Mouse (Mus musculus): ENCODE measurements at regions not wholly inside any gene's neighbourhood (a gene's known extent, or its start where the extent isn't known, plus 50 kb on each side); places are given as distances from the start of the nearest gene placed in this dataset.

DNA sequence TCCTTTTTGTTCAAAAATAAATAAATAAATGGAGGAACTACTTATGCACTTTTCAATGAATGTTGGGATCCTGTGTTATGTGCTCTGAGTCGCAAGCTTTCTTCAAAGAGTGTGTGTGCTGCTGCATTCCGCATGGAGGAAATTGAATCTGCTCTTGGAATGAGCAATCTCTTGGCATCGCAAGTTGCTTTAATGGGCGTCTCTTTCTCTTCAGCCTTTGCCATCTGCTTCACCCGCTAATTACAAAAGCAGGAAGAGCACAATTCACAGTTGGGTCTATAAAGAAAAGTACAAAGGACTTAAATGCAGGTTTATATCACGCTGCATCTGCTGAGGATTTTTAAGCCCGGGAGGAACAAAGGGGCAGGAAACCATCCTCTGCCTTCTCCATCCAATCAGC lies 272.5 kb upstream of the Lrig3 start:
- intact Hi-C loops (cut with DNase I): no loop called here
- peak in 1 of 2 experiments; percentile 37 for DNase-seq (ENCODE audit: low spot score in 2 of 2)

DNA sequence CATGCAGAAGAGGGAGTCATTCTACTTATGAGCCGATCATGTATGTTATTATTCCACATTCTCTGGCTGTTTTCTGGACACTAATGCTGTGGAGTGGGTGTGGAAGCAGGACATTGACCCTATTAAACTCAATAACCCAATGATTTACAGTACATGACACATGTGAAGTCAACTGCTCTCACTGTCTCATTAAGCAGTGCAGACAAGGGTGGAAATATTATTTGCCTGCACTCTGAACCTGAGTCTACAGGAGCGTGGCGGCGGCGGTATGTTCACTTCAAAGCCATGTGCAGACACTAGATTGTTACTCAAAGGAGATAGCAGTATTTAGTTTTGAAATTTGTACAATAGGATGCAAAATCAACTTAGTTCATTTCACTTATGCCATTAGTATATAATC lies 269.8 kb upstream of the Lrig3 start:
- DNase-seq (ENCODE audit: low spot score in 2 of 2): no peak
- intact Hi-C loops (cut with DNase I): no loop called here

DNA sequence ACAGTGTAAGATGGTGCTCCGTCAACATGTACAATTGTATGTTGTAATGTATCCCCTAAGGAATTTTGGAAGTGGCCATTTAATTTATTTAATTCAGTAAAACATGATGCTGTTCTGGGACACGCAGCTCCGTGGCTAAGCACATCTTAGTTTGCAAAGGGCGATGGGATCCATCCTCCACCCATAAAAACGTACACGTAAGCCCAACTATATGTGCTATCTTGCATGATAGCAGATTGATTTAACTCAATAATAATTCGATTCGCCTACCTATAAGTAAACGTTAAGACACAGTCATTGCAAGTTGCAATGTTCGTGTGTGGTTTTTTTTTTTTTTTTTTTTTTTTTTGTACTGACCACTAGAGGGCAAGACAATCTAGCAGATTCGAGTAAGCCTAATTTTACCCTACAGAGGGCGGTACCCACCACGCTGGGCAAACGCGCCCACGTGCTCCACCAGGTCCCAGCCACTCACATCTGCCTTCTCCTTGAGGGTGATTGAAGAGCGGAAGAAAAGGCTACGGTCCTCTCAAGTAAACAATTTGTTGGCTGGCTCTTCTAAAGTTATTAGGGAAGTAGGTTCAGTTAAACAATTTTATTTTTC lies 240.8 kb upstream of the Lrig3 start:
- intact Hi-C loops (cut with DNase I): loop anchor here (2.0 to 10.0 kb wide), 3 partner anchors 270 to 810 kb away; no protein-coding TSS in a partner anchor
- DNase-seq (ENCODE audit: low spot score in 2 of 2): peak; percentile 53 to 83

DNA sequence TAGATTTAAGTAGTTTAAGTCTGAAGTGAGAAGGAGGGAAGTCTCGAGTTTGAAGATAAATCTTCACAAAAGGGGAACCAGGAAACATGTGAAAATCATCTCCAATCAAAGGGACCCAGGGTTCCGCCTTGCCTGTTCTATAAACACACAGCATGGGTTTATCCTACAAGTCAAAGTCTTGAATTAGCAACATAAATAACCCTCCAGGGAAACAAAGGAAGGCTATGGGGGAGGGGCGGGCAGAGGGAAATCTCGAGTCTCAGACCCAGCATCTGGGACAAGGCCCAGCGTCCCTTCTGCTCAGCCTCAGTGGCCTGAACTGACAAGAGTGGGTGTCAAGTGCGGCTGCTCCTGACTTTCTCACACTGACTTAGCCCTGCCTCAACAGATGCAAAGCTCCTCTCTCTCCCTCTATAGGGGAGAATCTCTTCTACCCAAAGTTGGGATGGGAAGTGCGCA lies 240.3 kb upstream of the Lrig3 start:
- DNase-seq (ENCODE audit: low spot score in 2 of 2): no peak
- intact Hi-C loops (cut with DNase I): loop anchor here (2.0 to 10.0 kb wide), 3 partner anchors 269 to 809 kb away; no protein-coding TSS in a partner anchor

DNA sequence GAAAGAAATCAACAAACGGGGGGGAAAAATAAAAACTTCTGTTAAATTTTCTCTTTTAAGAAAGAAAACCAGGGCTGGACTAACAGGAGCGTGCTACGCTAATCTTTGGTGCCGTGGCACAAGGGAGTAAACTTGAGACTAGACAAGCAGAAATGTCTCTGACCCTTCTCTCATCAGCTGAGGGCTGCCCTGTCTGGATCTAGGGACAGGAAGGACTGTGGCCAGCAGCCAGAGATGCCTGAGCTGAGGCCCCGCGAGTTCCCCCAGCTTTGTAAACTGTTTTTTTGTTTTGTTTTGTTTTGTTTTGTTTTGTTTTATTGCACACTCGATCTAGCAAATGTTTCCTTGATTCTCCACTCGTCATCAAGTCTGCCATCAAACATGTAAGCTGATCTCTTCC lies 239.4 kb upstream of the Lrig3 start:
- DNase-seq (ENCODE audit: low spot score in 2 of 2): no peak
- intact Hi-C loops (cut with DNase I): loop anchor here (10.0 kb wide), 2 partner anchors 268 to 808 kb away; no protein-coding TSS in a partner anchor

DNA sequence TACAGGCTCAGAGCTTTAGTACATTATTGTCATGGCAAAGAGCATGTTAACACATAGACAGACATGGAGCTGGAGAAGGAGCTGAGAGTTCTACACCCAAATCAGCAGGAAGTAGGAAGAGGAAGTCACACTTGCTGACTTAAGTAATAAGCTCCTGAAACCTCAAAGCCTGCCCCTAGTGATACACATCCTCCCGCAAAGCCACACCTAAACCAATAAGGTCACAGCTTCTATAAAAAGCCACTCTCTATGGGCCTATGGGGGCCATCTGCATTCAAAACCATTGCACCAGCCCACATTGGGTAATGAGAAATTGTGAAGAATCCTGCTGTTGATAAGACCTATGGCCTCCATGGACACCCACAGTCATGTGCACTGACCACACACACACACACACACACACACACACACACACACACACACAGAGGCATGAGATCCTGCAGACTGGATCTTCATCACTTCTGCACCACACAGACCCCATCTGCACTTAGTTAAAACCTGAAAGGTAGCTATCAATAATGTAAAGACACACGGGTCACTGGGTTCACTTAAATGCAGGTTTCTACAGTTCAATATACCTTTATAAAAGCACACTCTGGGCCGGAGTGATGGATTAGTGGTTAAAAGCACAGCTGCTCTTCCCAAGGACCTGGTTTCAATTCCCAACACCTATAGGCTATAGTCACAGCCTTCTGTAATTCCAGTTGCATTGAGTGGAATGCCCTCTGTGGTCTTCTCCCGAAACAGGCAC lies 230.0 kb upstream of the Lrig3 start:
- DNase-seq (ENCODE audit: low spot score in 2 of 2): no peak
- intact Hi-C loops (cut with DNase I): no loop called here

DNA sequence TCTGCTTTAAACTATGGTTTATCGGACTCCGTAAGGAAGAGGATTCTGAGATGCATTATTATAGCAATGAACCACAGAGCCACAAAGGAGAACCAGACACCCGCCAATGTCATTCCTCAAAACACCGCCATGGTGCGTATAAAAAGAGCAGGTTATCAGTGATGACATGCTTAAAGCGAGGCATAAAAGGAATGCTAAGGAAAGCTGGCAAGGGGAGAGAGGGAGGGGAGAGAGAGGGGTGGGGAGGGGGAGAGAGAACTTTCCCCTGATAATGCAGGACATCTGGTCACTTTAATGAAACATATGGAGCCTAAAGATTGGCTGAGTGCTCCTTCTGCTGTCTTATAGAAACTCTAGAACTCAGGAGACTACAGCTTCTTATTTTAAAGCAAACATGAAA lies 222.8 kb upstream of the Lrig3 start:
- no peak for DNase-seq (ENCODE audit: low spot score in 2 of 2)
- intact Hi-C loops (cut with DNase I): no loop called here

DNA sequence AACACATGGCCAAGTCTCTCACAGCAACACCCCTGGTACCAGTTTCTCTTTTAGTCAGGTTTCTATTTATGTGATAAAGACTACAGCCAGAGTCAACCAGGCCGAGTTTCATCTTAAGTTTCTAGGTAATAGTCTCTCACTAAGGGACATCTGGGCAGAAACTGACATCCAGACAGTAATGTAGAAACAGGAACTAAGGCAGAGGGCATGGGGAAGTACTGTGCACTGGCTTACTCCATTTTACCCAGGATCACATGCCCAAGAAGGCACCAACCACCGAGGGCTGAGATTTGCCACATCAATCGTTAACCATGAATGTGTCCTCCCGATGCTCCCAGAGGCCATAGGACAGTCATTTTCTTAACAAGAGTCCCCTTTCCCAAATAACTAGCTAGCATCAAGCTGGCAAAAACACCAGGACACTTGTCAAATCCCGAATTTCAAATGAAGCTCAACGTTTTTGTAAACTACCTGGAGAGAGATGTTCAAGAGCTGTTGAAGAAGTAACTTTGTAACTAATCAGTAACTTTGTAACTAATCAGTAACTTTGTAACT lies 216.9 kb upstream of the Lrig3 start:
- intact Hi-C loops (cut with DNase I): no loop called here
- no peak for DNase-seq (ENCODE audit: low spot score in 2 of 2)

DNA sequence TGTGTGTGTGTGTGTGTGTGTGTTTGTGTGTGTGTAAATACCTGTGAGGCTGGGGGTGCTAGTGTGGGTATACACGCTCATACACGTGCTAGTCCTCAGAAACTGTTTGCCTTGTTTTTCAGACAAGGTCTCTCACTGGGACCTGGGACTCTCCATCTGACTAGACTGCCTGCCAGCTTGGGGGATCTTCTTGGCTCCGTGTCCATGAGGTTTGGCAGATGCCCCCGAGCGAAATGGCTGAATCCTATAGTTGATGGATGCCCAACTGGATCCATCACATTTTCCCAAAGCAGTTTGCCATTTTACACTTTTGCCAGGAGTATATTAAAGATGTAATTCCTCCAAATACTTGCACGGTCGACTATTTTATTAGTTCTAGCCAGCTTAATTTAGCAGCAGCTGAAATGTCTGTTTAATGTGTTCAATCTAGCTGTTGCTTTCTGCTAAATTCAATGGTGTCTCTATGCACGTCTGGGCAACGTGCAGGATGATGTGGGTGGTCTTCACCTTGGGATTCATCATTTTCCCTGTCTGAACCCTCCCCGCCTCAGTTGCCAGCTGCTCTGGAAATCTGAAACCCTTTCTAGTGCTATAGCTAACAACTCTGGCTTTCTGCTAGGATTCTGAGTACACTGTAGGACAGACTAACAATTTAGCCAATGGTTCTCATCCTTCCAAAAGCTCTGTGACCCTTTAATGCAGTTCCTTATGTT lies 213.3 kb upstream of the Lrig3 start:
- intact Hi-C loops (cut with DNase I): no loop called here
- DNase-seq (ENCODE audit: low spot score in 2 of 2): no peak

DNA sequence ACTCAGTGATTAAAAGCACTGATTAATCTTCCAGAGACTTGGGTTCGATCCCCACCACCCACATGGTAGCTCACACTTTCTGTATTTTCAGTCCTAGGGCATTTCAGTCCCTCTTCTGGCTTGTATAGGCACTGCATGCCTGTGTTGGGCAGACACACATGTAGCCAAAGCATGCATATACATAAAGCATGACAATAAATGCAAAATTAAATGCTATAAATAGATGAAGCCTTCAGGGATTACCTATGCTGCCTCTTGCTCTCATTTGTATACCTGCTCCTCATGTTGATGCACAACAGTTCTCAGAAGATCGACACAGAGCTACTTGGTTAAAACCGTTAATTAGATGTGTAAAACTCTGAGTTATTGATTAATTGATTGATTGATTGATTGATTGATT lies 206.8 kb upstream of the Lrig3 start:
- intact Hi-C loops (cut with DNase I): no loop called here
- DNase-seq (ENCODE audit: low spot score in 2 of 2): no peak

DNA sequence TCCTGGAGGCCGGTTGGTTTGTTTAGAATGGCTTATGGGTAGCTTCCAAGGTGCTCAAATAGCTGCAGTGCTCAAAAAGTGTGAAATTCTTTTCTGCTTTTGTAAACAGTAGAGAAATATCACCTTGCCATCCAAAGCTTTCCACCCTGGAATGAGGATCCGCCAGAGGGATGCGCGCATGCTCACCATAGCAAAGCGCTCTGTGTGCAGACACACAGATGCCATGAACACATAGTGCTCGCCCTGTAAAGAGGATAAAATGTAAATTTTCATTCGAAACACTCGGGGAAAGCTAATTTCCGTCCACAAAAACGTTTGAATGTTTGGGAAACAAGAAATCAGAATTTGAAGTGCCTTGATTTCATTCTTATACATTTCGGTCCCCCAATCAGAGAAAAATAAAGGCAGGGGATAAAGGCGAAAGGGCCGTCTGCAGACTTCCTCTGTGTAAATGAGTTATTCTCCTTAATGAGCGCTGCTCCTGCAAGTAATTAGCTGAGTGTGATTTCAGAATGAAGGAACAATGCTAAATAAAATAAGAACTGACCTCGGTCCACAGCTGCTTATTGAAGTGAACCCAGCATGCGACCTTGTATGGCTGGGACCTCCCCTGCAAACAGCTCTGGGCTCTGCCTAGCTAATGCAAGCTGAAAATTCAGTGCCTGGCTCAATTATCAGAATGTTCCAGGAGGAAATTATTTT lies 203.4 kb upstream of the Lrig3 start:
- intact Hi-C loops (cut with DNase I): no loop called here
- peak in 1 of 2 experiments; percentile 23 for DNase-seq (ENCODE audit: low spot score in 2 of 2)

DNA sequence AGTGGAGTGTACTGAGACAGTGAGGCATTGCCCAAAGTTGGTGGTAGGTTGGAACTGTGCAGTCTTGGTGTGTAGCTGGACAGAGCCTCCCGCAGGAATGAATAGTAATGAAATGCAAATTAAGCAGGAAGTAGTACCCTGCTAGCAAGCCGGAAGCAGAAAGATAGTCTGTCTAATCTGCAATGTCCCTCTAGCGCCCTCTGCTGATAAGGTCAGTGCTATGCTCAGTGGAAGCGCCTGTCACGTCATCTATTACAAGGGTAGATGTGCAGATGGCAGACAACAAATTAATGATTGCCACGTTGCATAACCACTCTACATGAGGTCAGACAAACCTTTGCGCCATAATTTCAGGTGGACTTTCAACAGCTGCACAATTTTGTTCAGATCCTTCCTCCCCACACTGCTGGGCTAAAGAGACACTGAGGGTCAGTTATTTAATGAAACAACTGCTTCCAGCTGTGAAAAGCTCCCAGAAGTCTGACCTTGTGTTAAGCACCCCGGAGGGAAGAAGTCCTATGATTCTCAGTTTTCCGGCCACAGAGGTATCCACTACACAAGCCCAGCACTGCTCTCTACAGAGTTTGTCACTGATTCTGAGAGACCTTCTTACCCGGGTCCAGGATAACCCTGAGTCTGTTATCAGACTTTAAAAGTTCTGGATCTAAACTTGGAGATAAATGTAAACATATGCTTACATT lies 201.4 kb upstream of the Lrig3 start:
- intact Hi-C loops (cut with DNase I): no loop called here
- peak in 1 of 2 experiments; percentile 40 for DNase-seq (ENCODE audit: low spot score in 2 of 2)

DNA sequence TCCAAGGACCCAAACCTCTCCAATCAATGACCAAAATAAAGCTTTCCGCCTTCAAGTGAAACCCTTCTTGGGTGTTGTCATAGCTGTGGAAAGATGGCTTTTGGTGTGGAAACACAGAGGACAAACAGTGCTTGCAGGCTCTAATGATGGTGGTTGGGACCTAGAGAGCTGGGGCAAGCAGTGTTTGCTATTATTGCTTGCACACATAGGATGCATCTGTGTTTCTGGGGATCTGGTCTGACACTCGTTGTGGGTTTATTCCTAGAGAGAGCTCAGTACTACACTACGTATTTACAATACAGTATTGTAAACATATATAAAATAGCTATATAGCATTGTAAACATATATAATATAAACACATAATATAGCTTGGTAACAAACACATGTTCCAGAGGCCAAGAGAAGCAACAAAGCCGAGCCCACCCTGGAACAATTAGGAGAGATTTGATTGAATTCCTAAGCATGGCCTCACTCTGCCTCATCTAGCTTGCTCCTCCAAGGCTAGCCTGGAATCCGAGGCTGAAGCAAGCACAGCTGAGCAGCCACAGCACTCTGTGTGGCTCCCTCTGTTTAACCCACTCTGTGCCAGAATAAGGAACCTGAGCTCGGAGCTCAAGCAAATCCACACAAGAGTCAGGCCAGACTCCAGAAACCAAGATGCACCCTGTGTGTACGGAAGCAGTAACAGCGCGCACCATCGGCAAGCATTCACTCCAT lies 200.7 kb upstream of the Lrig3 start:
- intact Hi-C loops (cut with DNase I): no loop called here
- no peak for DNase-seq (ENCODE audit: low spot score in 2 of 2)

DNA sequence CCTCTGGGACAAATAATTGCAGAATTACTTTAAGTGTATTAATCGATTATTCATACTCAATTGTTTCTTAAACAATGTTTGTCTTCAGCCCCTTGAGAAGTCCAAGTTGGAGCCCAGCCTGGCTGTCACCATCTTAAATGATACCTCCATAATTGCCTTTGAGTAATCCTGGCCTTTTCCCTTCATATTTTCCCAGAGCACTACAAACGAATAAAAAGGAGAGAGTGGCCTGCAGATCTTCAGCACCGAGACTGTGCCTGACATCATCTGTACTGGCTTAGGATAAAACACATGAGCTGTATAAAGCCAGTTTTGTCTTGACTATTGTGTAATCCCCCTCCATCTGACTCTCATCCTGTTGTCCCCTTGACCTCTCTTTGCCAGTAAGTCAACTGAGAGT lies 197.7 kb upstream of the Lrig3 start:
- intact Hi-C loops (cut with DNase I): no loop called here
- no peak for DNase-seq (ENCODE audit: low spot score in 2 of 2)

DNA sequence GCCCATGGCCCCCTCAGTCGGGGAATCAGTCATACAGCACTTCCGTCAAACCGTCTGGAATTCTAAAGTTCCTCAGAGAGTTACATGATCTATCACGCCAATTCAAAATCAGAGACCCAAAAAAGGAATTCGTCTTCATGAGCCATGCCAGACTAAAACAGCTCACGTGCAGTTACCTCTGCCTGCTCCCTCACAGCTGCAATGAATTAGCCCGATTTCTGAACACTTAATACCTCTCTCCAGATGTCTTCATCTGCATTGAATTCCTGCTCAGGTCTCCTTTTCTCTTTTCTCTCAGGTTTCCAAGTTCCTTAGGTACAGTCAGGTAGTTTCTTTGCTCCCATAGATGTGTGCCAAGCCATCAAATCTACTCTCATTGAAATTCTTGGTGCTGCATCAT lies 192.4 kb upstream of the Lrig3 start:
- DNase-seq (ENCODE audit: low spot score in 2 of 2): no peak
- intact Hi-C loops (cut with DNase I): no loop called here

DNA sequence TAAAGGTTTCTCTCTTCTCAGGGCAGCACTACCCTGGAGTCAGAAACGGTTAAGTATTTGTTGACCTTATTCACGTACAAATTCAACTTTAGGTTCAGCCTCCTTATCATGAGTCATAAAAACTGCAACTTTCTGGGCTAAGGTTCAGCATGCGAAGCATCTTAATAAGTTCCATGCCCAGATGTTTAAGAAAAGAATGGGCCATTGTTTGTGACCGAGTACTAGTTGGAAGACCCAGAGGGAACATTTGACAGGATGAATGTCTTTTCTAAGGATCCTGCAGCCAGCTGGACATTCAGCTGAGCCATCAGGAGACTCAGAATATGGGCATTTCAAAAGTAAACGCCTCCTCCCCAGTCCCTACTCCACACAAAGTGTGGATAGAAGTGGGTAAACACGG lies 183.5 kb upstream of the Lrig3 start:
- intact Hi-C loops (cut with DNase I): loop anchor here (10.0 kb wide), 1 partner anchor 742 kb away; no protein-coding TSS in a partner anchor
- no peak for DNase-seq (ENCODE audit: low spot score in 2 of 2)

DNA sequence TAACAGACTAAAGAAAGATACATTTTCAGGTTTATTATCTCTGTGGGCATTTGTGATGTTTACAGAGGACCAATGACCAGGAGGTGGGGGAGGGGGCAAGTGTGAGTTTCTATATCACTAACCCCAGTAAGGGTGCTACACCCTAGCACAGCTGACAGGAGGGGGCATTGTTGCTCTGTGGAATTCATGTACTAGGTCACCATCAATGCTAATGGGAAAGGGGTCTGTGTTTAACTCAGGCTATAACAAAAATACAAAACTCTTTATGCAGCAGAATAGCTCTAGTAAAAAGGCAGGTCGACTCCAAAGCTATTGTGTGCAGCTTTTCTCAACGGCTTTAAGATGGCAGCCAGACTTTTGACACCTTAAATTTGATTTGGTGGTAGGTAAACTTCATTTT lies 181.1 kb upstream of the Lrig3 start:
- DNase-seq (ENCODE audit: low spot score in 2 of 2): no peak
- intact Hi-C loops (cut with DNase I): loop anchor here (10.0 kb wide), 1 partner anchor 740 kb away; no protein-coding TSS in a partner anchor

All from left cerebral cortex, postnatal 14 days (tissue).